Mouse (Mus musculus) liver, postnatal 0 days (tissue): ENCODE measurements at regions not wholly inside any gene's neighbourhood (a gene's known extent, or its start where the extent isn't known, plus 50 kb on each side); places are given as distances from the start of the nearest gene placed in this dataset.

ENCODE experiments used
- ATAC-seq: fragments of 200-750 bp; cut with Nextera tagmentation; 2 replicates; pipeline ENCODE4 v1.8.0; 2017; ENCODE audit warnings: mild to moderate bottlenecking, moderate library complexity
- DNase-seq: peaks from one replicate; pipeline ENCODE4 v3.0.0-alpha.2; 2016
- H3K27ac ChIP-seq: fragments of 300-500 bp; sonication (generic); 2 replicates; pipeline ENCODE4 v1.5.1; 2014; ENCODE audit warnings: antibody characterized with exemption, moderate library complexity, mild to moderate bottlenecking, low read depth
- H3K27me3 ChIP-seq: fragments of 300-500 bp; sonication (generic); 2 replicates; pipeline ENCODE4 v1.6.1; 2014; ENCODE audit warnings: low read length, control low read depth, mixed read lengths; ENCODE audit not compliant: insufficient read depth
- H3K36me3 ChIP-seq: fragments of 300-500 bp; sonication (generic); replicated peaks from 2 replicates; pipeline ENCODE4 v1.6.1; 2014; ENCODE audit warnings: mild to moderate bottlenecking, control low read depth, low read length, moderate library complexity, mixed read lengths; ENCODE audit not compliant: insufficient read depth
- H3K4me1 ChIP-seq: fragments of 300-500 bp; sonication (generic); 2 replicates; pipeline ENCODE4 v1.6.1; 2014; ENCODE audit warnings: antibody characterized with exemption, mild to moderate bottlenecking, control low read depth; ENCODE audit not compliant: insufficient read depth
- H3K4me2 ChIP-seq: fragments of 300-500 bp; sonication (generic); 2 replicates; pipeline ENCODE4 v1.6.1; 2014; ENCODE audit warnings: low read depth, mild to moderate bottlenecking, low read length, moderate library complexity, mixed read lengths
- H3K4me3 ChIP-seq: fragments of 300-500 bp; sonication (generic); 2 replicates; pipeline ENCODE4 v1.5.1; 2014; ENCODE audit warnings: low read depth, low read length
- H3K9ac ChIP-seq: fragments of 300-500 bp; sonication (generic); replicated peaks from 2 replicates; pipeline ENCODE4 v1.6.1; 2014; ENCODE audit warnings: mild to moderate bottlenecking, moderate library complexity
- H3K9me3 ChIP-seq: fragments of 300-500 bp; sonication (generic); 2 replicates; pipeline ENCODE4 v1.6.1; 2016; ENCODE audit warnings: mild to moderate bottlenecking, control low read depth, low read length, mixed read lengths
- CTCF ChIP-seq: sonication (generic); IDR thresholded peaks from 2 replicates; pipeline ENCODE4 v1.5.1; 2016; ENCODE audit warnings: antibody characterized with exemption, low read depth
- EP300 ChIP-seq: IDR thresholded peaks from 2 replicates; pipeline ENCODE4 v1.6.1; 2016; ENCODE audit warnings: antibody characterized with exemption, low read depth, mild to moderate bottlenecking
- WGBS: fragments of 180-500 bp; shearing (Covaris S2); extraction: QIAGEN DNeasy Blood & Tissue Kit; methylation state at CpG from one replicate; pipeline ENCODE4 v1.1.7; 2014; ENCODE audit not compliant: insufficient replicate concordance; 5-methylcytosine and 5-hydroxymethylcytosine counted together

DNA sequence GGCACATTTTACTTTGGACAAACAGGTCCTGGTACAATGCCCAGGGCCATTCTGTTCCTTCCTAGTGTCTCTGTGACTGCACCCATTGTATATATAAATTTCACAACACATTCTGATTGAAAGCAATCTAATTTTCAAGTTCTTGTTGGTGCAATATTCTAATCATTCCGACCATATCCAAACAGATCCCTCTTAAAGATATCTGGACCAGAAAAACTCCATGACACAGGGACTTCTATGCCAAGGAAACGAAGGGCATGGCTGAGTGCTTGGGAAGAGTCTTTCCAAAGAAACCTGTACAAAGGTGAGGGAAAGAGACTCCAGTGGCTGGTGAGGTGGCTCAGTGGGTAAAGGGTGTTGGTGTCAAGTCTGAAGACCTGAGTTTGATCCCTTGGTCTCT is 337.8 kb downstream of the Pmp22 start:
- DNase-seq (no peak), ATAC-seq (no peak)
- 71% methylated on average over 2 of the region's 2 CpGs for WGBS
- Histone ChIP-seq H3K4me2 (no peak overlapping the region), H3K36me3 (no peaks in the 10 kb centered on the region), H3K27me3 (no peaks in the 10 kb centered on the region), H3K4me3 (no peak overlapping the region), H3K4me1 (no peaks in the 10 kb centered on the region), H3K9me3 (no peaks in the 10 kb centered on the region), H3K27ac (no peak overlapping the region), H3K9ac (no peak overlapping the region)
- TF ChIP-seq EP300 (no peak), CTCF (no peak)

DNA sequence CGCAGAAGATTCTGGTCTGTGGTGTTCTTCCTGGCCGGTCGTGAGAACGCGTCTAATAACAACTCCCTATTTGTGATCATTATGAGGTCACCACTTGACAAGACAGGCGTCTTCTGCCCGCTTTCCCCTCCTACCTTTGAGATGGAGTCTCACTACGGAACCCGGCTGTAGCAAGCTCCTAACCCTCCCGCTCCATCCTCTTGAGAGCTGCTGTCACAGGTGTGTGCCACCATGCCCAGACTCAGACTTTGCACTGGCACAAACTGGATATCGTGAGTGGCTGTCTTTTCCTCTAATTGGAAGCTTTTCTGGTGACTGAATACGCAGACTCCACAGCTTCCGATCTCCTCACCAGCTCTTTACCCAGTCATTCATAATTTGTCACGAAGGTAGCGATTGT is 346.0 kb downstream of the Pmp22 start:
- WGBS = 85% methylated on average over 15 of the region's 15 CpGs
- no peak for TF ChIP-seq EP300
- TF ChIP-seq CTCF = no peak
- Histone ChIP-seq H3K9ac (no peak overlapping the region), H3K4me3 (no peak overlapping the region), H3K4me2 (no peak overlapping the region), H3K27me3 (no peaks in the 10 kb centered on the region), H3K9me3 (no peaks in the 10 kb centered on the region), H3K4me1 (no peaks in the 10 kb centered on the region), H3K27ac (no peak overlapping the region), H3K36me3 (no peaks in the 10 kb centered on the region)
- DNase-seq (no peak), ATAC-seq (no peak)

DNA sequence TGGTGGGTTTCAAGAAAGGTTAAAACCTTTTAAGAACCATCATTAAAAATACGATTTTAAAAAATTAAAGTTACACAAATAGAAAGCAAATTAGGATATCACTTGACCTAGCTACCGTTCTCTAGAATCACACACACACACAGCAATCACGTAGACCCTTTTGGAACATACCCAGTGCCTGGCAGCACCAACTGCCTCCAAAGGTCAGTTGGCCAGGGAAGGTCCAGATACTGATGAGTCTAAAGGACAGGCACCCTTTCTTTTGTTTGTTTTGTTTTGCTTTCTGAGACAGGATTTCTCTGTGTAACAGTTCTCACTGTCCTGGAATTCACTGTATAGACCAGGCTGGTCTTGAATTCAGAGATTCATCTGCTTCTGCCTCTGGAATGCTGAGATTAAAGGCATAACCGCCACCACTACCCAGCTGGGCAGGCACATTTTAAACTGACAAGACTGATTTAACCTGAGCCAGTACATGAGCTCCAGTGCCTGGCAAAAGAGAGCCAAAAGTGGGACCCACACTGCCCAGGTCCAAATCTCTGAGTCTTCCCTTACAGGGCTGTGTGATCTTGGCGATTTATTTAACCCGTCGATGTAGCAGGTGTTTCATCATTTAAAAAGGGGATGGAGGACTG is 353.0 kb downstream of the Pmp22 start:
- H3K9me3 ChIP-seq = no peaks in the 10 kb centered on the region
- no peak overlapping the region for H3K4me2 ChIP-seq
- no peaks in the 10 kb centered on the region for H3K36me3 ChIP-seq
- H3K4me1 ChIP-seq = no peaks in the 10 kb centered on the region
- DNase-seq = no peak
- ATAC-seq = no peak
- 73% methylated on average over 7 of the region's 7 CpGs for WGBS
- no peak overlapping the region for H3K9ac ChIP-seq
- no peak for TF ChIP-seq EP300
- no peak for TF ChIP-seq CTCF
- no peak overlapping the region for H3K4me3 ChIP-seq
- H3K27ac ChIP-seq = no peak overlapping the region
- no peaks in the 10 kb centered on the region for H3K27me3 ChIP-seq

DNA sequence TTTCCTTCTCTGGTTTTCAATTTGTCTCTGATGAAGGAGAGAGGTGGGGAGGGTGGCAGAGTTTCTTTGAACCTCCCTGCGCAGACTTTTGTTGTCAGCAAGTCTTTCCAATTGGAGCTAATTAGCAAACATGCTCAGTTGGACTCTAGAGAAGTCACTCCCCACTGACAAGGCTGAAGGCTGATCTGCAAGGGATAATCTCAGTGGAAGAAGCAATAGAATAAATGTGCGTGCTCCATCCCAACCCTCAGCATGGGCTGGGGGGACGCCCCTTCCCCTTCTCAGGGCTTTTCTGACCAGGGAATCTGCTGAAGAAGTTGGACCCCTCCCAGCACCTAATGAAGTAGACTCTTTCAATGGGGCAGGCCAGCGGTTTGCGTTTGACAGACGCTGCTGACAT is 353.8 kb downstream of the Pmp22 start:
- 69% methylated on average over 6 of the region's 6 CpGs for WGBS
- no peak for TF ChIP-seq CTCF

DNA sequence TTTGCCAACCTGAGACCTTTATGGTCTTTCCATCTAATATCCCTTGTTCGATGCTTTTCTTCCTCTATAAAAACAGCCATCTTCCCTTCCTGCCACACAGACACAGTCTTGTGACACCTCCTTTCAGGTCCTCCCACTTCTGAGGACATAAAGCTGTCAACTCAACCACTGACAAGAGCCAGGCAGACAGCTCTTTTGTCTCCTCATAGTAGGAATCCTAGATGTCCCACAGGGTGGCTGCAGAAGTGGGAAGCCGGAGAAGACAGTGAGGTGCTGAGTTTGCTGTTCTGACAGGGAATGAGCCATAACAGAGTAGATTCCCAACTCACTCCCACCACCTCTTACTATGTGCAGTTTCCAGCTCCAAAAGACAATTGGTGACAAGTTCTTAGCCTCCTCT is 358.4 kb downstream of the Pmp22 start:
- 49% methylated on average over 2 of the region's 2 CpGs for WGBS
- no peaks in the 10 kb centered on the region for H3K36me3 ChIP-seq
- H3K9ac ChIP-seq = no peak overlapping the region
- TF ChIP-seq CTCF = no peak
- no peak for TF ChIP-seq EP300
- no peak for ATAC-seq
- no peak overlapping the region for H3K4me3 ChIP-seq
- H3K4me2 ChIP-seq = no peak overlapping the region
- DNase-seq = no peak
- H3K4me1 ChIP-seq = no peaks in the 10 kb centered on the region
- H3K27me3 ChIP-seq = no peaks in the 10 kb centered on the region
- H3K27ac ChIP-seq = no peak overlapping the region
- H3K9me3 ChIP-seq = no peaks in the 10 kb centered on the region

More for the DNA sequence above, 353.8 kb downstream of the Pmp22 start:
- no peak for ATAC-seq
- Histone ChIP-seq H3K27me3 (no peaks in the 10 kb centered on the region), H3K4me3 (no peak overlapping the region), H3K36me3 (no peaks in the 10 kb centered on the region), H3K9me3 (no peaks in the 10 kb centered on the region), H3K9ac (no peak overlapping the region), H3K27ac (no peak overlapping the region), H3K4me1 (no peaks in the 10 kb centered on the region), H3K4me2 (no peak overlapping the region)
- no peak for DNase-seq

DNA sequence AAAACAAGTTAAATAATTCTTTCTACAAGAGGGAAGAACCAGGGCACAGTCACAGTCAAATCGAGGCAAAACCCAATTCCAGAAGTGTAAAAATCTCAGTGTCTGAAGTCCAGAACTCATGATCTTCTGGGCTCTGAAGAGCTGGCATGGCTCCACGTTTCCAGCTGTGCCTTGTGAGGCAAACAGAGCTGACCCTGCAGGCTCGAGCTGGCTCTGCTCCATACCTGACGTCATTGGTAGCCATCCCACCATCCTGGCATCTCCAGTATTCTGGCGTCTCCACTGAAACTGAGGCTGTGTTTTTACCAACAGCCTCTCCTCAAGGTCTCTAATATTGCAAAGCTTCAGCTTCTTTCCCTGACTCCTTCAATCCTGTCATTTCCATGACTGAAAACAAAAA is 373.4 kb downstream of the Pmp22 start:
- Histone ChIP-seq H3K4me3 (no peak overlapping the region), H3K9ac (no peak overlapping the region), H3K4me1 (no peaks in the 10 kb centered on the region), H3K27me3 (no peaks in the 10 kb centered on the region), H3K4me2 (no peak overlapping the region), H3K9me3 (no peaks in the 10 kb centered on the region), H3K27ac (no peak overlapping the region), H3K36me3 (no peaks in the 10 kb centered on the region)
- no peak for DNase-seq
- WGBS = 53% methylated on average over 5 of the region's 5 CpGs
- TF ChIP-seq EP300 (no peak), CTCF (no peak)
- ATAC-seq = no peak

DNA sequence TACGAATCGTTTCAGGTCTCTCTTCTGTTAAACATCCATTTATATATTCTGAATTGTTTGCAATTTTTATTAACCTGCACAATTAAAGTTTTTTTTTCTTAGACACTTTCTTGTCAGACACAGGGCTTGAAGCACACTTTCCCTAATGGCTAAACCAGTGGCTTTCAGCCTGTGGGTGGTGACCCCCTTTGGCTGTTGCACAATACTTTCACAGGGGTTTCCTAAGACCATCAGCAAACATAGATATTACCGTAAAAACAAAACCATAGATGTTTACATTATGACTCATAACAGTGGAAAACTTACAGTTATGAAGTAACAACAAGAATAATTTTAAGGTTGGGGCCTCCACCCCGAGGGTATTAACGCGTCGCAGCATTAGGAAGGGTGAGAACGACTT is 378.6 kb downstream of the Pmp22 start:
- ATAC-seq (no peak), DNase-seq (no peak)
- Histone ChIP-seq H3K36me3 (no peaks in the 10 kb centered on the region), H3K27ac (no peak overlapping the region), H3K27me3 (no peaks in the 10 kb centered on the region), H3K9ac (no peak overlapping the region), H3K9me3 (no peaks in the 10 kb centered on the region), H3K4me2 (no peak overlapping the region), H3K4me1 (no peaks in the 10 kb centered on the region), H3K4me3 (no peak overlapping the region)
- WGBS = 77% methylated on average over 8 of the region's 8 CpGs
- TF ChIP-seq CTCF (no peak), EP300 (no peak)
